Mouse (Mus musculus): Measurements from ENCODE around the gene Shb. TPM values are rescaled to one million over a fixed set of nuclear protein-coding genes. Genes with fewer than 3 reads are reported as not detected.

Gene Shb
- total and polyA plus RNA-seq, 2 experiments = 17.1 to 42.1 TPM

- H3K36me3 ChIP-seq (ENCODE audit: control insufficient read depth, insufficient read depth, low read length) = peaks cover 32% of the 10 kb centered on the region
Observed at GRCm38 (mm10) chr4:45445235-45445634, 87.0 kb downstream of the Shb start.

GRCm38 (mm10) chr4:45444813-45445212 is 87.5 kb downstream of the Shb start:
- Histone ChIP-seq H3K27ac (replicated peaks; ENCODE audit: insufficient read depth, low read depth, low read length) (no peak overlapping the region), H3K27me3 (ENCODE audit: control insufficient read depth, insufficient read depth, low read length) (no peaks in the 10 kb centered on the region), H3K79me2 (ENCODE audit: control insufficient read depth, insufficient read depth, low read length) (peaks cover 27% of the 10 kb centered on the region; the same call in 1 of the 2 replicates), H3K4me3 (ENCODE audit: insufficient read depth, low read depth, low read length) (no peak overlapping the region), H3K9ac (ENCODE audit: low read depth, low read length) (no peak overlapping the region), H3K4me1 (ENCODE audit: control insufficient read depth, insufficient read depth, low read length) (peaks cover 11% of the 10 kb centered on the region; the same call in 1 of the 2 replicates), H3K36me3 (ENCODE audit: control insufficient read depth, insufficient read depth, low read length) (peaks cover 32% of the 10 kb centered on the region)
- 90% methylated on average over 4 of the region's 4 CpGs for WGBS
- no peak for TF ChIP-seq POLR2A (IDR thresholded peaks at IDR 0.05; ENCODE audit: extremely low read depth, insufficient read depth, low read length)
- no peak for TF ChIP-seq CTCF (IDR thresholded peaks at IDR 0.05; ENCODE audit: low read depth, low read length)
- no peak for DNase-seq (ENCODE audit: extremely low read depth, low read depth, low spot score)

More at GRCm38 (mm10) chr4:45445235-45445634, 87.0 kb downstream of the Shb start:
- WGBS = 84% methylated on average over 3 of the region's 3 CpGs
- TF ChIP-seq CTCF (IDR thresholded peaks at IDR 0.05; ENCODE audit: low read depth, low read length) = no peak
- no peak for TF ChIP-seq POLR2A (IDR thresholded peaks at IDR 0.05; ENCODE audit: extremely low read depth, insufficient read depth, low read length)
- H3K4me3 ChIP-seq (ENCODE audit: insufficient read depth, low read depth, low read length) = no peak overlapping the region
- H3K79me2 ChIP-seq (ENCODE audit: control insufficient read depth, insufficient read depth, low read length) = peaks cover 28% of the 10 kb centered on the region; the same call in 1 of the 2 replicates
- no peak overlapping the region for H3K27ac ChIP-seq (replicated peaks; ENCODE audit: insufficient read depth, low read depth, low read length)
- no peaks in the 10 kb centered on the region for H3K27me3 ChIP-seq (ENCODE audit: control insufficient read depth, insufficient read depth, low read length)
- H3K9ac ChIP-seq (ENCODE audit: low read depth, low read length) = no peak overlapping the region
- DNase-seq (ENCODE audit: extremely low read depth, low read depth, low spot score) = no peak
- peaks cover 11% of the 10 kb centered on the region; the same call in 1 of the 2 replicates for H3K4me1 ChIP-seq (ENCODE audit: control insufficient read depth, insufficient read depth, low read length)

- Histone ChIP-seq H3K4me3 (ENCODE audit: insufficient read depth, low read depth, low read length) (no peak overlapping the region), H3K27me3 (ENCODE audit: control insufficient read depth, insufficient read depth, low read length) (no peaks in the 10 kb centered on the region), H3K9ac (ENCODE audit: low read depth, low read length) (no peak overlapping the region), H3K36me3 (ENCODE audit: control insufficient read depth, insufficient read depth, low read length) (peaks cover 34% of the 10 kb centered on the region), H3K4me1 (ENCODE audit: control insufficient read depth, insufficient read depth, low read length) (peaks cover 11% of the 10 kb centered on the region; the same call in 1 of the 2 replicates), H3K27ac (replicated peaks; ENCODE audit: insufficient read depth, low read depth, low read length) (no peak overlapping the region; the same call in 1 of the 2 replicates), H3K79me2 (ENCODE audit: control insufficient read depth, insufficient read depth, low read length) (peaks cover 27% of the 10 kb centered on the region; the same call in 1 of the 2 replicates)
- TF ChIP-seq CTCF (IDR thresholded peaks at IDR 0.05; ENCODE audit: low read depth, low read length) = no peak
- TF ChIP-seq POLR2A (IDR thresholded peaks at IDR 0.05; ENCODE audit: extremely low read depth, insufficient read depth, low read length) = no peak
- peak; percentile 71 for DNase-seq (ENCODE audit: extremely low read depth, low read depth, low spot score)
- WGBS = 23% methylated on average over 7 of the region's 7 CpGs
Observed at GRCm38 (mm10) chr4:45443652-45444051, 88.6 kb downstream of the Shb start.

- Histone ChIP-seq H3K4me3 (ENCODE audit: insufficient read depth, low read depth, low read length) (no peak overlapping the region), H3K79me2 (ENCODE audit: control insufficient read depth, insufficient read depth, low read length) (peaks cover 23% of the 10 kb centered on the region; the same call in 1 of the 2 replicates), H3K4me1 (ENCODE audit: control insufficient read depth, insufficient read depth, low read length) (peaks cover 5% of the 10 kb centered on the region; the same call in 1 of the 2 replicates), H3K27me3 (ENCODE audit: control insufficient read depth, insufficient read depth, low read length) (no peaks in the 10 kb centered on the region), H3K27ac (replicated peaks; ENCODE audit: insufficient read depth, low read depth, low read length) (no peak overlapping the region), H3K36me3 (ENCODE audit: control insufficient read depth, insufficient read depth, low read length) (peaks cover 38% of the 10 kb centered on the region), H3K9ac (ENCODE audit: low read depth, low read length) (no peak overlapping the region)
- WGBS = 80% methylated on average over 3 of the region's 3 CpGs
- TF ChIP-seq CTCF (IDR thresholded peaks at IDR 0.05; ENCODE audit: low read depth, low read length) = no peak
- no peak for TF ChIP-seq POLR2A (IDR thresholded peaks at IDR 0.05; ENCODE audit: extremely low read depth, insufficient read depth, low read length)
- no peak for DNase-seq (ENCODE audit: extremely low read depth, low read depth, low spot score)
Observed at GRCm38 (mm10) chr4:45442237-45442636, 90.0 kb downstream of the Shb start.

- DNase-seq (ENCODE audit: extremely low read depth, low read depth, low spot score) = no peak
- H3K4me3 ChIP-seq (ENCODE audit: insufficient read depth, low read depth, low read length) = no peak overlapping the region
- H3K27me3 ChIP-seq (ENCODE audit: control insufficient read depth, insufficient read depth, low read length) = no peaks in the 10 kb centered on the region
- H3K27ac ChIP-seq (replicated peaks; ENCODE audit: insufficient read depth, low read depth, low read length) = no peak overlapping the region
- peaks cover 5% of the 10 kb centered on the region; the same call in 1 of the 2 replicates for H3K4me1 ChIP-seq (ENCODE audit: control insufficient read depth, insufficient read depth, low read length)
- no peak overlapping the region for H3K9ac ChIP-seq (ENCODE audit: low read depth, low read length)
- H3K79me2 ChIP-seq (ENCODE audit: control insufficient read depth, insufficient read depth, low read length) = peaks cover 20% of the 10 kb centered on the region; the same call in 1 of the 2 replicates
- H3K36me3 ChIP-seq (ENCODE audit: control insufficient read depth, insufficient read depth, low read length) = peaks cover 40% of the 10 kb centered on the region
- WGBS = 45% methylated on average over 1 of the region's 1 CpGs
- TF ChIP-seq POLR2A (IDR thresholded peaks at IDR 0.05; ENCODE audit: extremely low read depth, insufficient read depth, low read length) (no peak), CTCF (IDR thresholded peaks at IDR 0.05; ENCODE audit: low read depth, low read length) (no peak)
Observed at GRCm38 (mm10) chr4:45441778-45442177, 90.5 kb downstream of the Shb start.

- Histone ChIP-seq H3K36me3 (ENCODE audit: control insufficient read depth, insufficient read depth, low read length) (peaks cover 24% of the 10 kb centered on the region), H3K4me3 (ENCODE audit: insufficient read depth, low read depth, low read length) (no peak overlapping the region), H3K27ac (replicated peaks; ENCODE audit: insufficient read depth, low read depth, low read length) (no peak overlapping the region), H3K27me3 (ENCODE audit: control insufficient read depth, insufficient read depth, low read length) (no peaks in the 10 kb centered on the region), H3K4me1 (ENCODE audit: control insufficient read depth, insufficient read depth, low read length) (peaks cover 5% of the 10 kb centered on the region; the same call in 1 of the 2 replicates), H3K79me2 (ENCODE audit: control insufficient read depth, insufficient read depth, low read length) (peaks cover 8% of the 10 kb centered on the region; the same call in 1 of the 2 replicates), H3K9ac (ENCODE audit: low read depth, low read length) (no peak overlapping the region)
- DNase-seq (ENCODE audit: extremely low read depth, low read depth, low spot score) = no peak
- TF ChIP-seq CTCF (IDR thresholded peaks at IDR 0.05; ENCODE audit: low read depth, low read length) = no peak
- TF ChIP-seq POLR2A (IDR thresholded peaks at IDR 0.05; ENCODE audit: extremely low read depth, insufficient read depth, low read length) = no peak
- 79% methylated on average over 5 of the region's 5 CpGs for WGBS
Observed at GRCm38 (mm10) chr4:45439281-45439680, 93.0 kb downstream of the Shb start.

Measured in liver, adult 2 months (tissue).